Mouse (Mus musculus) ovary, adult 18-20 months (tissue): ENCODE data around the gene Kars.

Experiments used
- DNase-seq: peaks from one replicate; pipeline ENCODE4 v3.0.0; 2022; ENCODE audit warnings: low spot score, mixed read lengths

The Kars gene

DNA sequence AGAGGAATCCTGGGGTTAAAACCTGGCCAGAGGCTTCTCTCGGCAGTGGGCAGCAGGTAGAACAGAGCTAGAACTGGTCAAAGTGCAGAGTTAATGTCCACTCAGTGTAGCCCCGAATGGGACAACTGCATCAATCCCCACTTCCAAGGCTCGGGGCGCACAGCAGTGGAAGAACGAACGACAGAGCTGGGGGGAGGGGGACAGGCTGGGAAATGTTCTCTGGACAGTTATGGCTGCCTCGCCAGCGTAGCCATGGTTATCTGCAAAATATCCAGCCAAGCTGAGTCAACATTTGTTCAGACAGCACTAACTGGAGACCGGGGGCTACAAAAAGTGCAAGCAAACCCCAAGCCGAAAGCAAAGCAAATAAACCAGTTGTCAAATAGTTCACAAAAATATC is 33.0 kb downstream of the Kars start:
- DNase-seq = no peak

DNA sequence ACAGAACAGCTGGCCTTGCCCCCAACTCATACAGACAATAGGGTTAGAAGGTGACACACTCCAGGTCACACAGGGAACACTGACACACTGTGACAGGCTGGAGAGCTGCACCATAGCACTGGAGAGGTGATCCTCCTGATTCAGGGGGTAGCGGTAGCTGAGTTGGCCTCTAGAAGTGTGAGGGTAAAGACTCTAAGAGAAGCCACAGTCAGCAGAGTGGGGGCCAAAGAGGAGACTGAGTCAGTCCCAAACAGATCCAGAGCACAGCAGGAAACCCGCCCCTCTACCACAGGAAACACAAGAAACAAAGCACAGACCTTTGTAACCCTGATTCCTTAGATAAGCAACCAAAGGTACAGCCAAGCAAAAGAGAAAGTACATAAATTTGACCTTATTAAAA is 34.8 kb downstream of the Kars start:
- no peak for DNase-seq

GRCm38 (mm10) chr8:111975706-111976105 is 35.4 kb downstream of the Kars start:
- no peak for DNase-seq

DNA sequence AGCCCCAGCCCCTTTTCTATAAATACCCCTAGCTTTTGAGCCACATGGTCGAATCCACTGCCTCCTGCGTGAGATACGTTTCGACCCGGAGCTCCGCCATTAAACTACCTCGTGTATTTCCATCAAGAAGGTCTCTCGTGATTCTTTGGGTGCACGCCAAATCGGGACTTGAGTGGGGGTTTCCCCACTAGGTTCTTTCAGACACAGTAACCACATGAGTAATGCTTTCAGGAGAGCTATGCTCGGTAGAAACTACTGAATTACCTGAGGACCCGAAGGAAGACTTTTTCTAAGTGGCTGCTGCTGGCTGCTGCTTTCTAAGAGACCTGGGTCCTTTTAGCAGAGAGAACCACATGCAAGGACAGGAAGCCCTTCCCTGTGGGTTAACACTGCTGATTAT is 37.0 kb downstream of the Kars start:
- no peak for DNase-seq

DNA sequence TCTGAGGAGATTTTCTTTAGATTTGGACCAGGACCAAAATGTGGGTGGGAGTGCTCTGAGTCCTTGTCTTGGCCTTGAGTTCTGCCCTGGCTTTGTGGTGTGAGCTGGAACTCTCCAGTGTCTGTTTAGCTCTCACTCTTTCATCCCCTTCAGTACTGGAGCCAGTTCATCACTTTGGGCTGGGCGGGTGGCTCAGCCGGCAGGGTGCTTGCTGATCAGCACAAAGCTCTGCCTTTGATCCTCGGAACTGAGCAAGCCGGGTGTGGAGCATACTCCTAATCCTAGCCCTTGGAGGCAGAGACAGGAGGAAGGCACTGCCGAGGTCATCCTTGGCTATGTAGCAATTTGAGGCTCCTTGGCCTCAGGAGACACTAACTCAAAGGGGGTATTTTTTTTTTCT is 42.1 kb downstream of the Kars start:
- DNase-seq = peak; percentile 10

DNA sequence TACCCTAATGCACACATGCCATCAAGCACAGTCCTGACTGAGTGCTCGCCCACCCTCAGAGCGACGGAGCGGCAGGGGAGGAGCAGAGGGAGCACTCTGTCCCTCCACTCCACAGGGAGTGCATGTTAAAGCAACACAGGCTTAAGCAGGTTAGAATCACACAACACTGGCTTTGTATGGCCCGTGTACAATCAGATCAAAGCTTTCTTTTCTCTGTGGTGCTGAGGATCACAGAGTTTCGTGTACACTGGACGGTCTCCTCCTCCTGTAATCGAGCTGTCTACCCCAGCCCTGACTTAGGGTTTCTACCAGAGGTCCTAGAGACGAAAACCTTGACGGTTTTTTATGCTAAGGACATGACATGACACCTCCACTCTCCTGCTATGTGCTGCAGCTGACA is 42.6 kb downstream of the Kars start:
- no peak for DNase-seq

- DNase-seq = no peak
These were observed 43.8 kb downstream of the Kars start for GRCm38 (mm10) chr8:111967246-111967870.

- no peak for DNase-seq
These were observed 46.1 kb downstream of the Kars start for GRCm38 (mm10) chr8:111964849-111965561.

GRCm38 (mm10) chr8:111964351-111964750 is 46.8 kb downstream of the Kars start:
- no peak for DNase-seq

DNA sequence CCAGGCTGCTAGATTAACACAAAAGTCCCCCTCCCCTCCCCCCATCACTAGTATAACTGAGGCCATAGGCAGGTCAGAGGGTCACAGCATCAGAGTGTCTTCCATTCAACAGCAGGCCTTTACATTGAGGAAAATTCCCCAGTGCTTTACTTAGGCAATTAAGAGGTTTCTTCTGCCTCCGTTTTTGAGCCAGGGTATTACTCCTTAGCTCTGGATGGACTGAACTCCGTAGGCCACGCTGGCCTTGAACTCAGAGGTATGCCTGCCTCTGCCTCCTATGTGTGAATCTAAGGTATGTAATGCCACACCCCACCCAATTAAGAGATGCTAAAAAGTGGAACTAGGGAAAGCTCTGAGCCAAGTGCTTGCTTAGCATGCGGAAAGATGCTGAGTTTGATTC is 47.6 kb downstream of the Kars start:
- DNase-seq = no peak

DNA sequence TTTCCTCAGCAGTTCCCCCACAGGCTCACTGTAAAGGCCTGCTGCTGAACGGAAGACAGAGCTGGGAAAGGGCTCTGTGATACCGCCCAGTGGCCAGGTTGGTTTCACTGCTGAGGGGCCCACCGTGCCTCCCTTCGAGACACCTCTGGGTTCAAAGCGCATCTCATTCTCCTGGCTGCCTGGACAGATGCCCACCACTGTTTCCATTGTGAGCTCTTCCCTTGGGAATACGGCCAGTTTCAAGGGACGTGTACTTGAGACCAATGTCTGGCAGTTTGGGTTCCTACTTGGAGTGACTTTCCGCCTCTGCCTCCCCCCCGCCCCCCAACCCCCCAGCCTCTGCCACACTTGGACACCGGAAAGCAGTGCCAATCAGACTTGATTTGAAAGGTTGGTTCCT is 48.0 kb downstream of the Kars start:
- no peak for DNase-seq

GRCm38 (mm10) chr8:111962589-111962988 is 48.5 kb downstream of the Kars start:
- no peak for DNase-seq

DNA sequence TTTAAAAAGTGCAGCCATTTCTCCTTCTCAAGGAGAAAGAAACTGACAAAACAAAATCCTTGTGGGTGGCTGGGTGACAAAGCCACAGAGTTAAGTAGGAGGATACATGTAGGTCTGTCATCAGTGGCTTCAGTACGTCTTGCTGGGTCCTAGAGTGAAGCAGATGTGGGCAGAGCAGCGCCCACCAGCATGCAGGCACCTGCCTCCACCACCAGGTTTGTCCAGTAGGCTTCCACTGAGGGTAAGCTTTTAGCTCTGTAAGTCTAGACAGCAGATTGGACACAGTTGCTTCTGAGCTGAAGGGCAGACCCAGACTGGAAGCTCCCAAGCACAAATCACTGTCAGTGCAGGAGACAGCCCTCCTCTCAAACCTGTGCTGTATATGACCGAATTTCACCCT is 49.8 kb downstream of the Kars start:
- DNase-seq = no peak

GRCm38 (mm10) chr8:111960591-111961321 is 50.4 kb downstream of the Kars start:
- no peak for DNase-seq

DNA sequence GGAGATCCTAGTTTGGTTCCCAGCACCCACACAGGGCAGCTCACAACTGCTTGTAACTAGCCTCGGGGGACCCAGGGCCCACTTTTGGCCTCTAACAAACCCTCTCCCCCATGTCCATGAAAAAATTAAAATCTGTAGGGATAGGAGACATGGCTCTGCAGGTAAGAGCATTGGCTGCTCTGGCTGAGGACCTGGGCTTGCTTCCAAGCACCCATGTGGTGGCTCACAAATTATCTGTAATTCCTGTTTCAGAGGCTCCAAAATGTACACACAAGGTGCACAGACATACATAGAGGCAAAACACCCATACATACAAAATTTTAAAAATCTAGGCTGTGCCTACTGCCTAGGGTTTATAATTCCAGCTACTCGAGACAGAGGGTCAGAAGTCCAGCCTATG is 53.9 kb downstream of the Kars start:
- DNase-seq = no peak

DNA sequence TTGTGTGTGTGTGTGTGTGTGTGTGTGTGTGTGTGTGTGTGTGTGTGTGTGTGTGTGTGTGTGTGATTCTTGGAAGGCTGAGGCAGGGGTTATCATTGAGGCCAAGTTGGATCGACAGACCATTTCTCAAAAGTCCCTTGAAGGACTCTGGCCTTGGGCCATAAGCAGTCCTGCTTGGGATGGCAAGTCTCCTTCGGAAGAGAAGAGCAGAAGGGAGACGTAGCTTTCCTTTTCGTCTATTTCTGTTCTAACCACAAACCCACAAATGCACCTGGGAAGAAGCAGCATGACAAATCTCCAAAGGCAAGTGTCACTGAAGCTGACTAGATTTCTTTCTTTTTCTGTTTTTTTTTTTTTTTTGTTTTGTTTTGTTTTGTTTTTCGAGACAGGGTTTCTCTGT is 55.2 kb downstream of the Kars start:
- DNase-seq = no peak

- no peak for DNase-seq
These were observed 56.1 kb downstream of the Kars start for GRCm38 (mm10) chr8:111954844-111955594.

DNA sequence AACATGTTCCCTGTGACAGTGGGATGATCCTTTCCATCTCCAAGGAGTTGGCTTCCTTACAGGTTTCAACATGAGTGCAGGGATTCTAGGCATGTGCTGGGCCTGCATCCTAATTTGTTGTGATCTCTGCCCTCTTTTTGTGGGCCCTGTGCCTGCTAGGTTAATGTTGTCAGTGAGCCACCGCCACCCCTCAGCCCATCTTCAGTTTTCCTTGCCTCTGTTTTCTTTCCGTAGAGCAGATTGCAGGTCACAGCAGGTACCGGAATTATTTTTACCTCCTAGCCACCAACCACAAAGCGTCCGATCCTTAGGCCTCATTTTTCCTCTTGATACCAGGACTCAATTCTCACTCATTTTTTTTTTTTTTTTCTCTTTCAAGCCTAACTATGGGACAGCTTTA is 59.2 kb downstream of the Kars start:
- no peak for DNase-seq

DNA sequence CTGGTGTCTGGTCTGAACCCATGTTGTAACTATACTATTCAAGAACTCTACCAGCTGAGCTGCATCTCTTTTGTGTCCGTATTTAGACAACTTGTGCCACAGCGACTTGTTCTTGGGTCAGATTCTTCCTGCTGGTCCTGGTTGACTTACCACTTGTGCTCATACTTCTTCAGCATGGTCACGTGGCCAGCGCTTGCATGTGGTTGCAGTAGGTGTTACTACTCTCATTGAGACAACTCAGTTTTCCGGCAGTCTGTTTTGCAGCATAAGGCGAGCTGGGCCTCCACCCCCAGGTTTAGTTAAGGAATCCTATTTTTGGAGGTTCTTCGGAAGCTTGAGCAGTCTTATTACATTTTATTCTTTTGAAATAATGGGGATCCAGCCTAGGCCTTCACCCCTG is 59.8 kb downstream of the Kars start:
- DNase-seq = no peak

DNA sequence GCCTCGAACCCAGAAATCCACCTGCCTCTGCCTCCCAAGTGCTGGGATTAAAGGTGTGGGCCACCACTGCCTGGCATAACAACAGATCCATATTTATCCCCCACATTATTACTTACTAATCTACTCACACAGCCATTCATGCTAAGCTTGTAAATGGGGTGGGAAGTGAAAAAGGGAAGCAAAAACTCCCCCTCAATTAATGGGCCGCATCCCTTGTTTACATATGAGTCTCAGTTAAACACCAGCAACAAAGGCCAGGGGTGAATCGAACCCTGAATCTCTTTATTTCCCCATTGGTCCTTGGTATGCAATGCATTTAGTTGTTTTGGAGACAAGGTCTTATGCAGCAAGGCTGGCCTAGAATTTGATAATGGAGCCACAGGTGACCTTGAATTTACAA is 60.3 kb downstream of the Kars start:
- no peak for DNase-seq

- no peak for DNase-seq
These were observed 63.2 kb downstream of the Kars start for GRCm38 (mm10) chr8:111947954-111948353.

GRCm38 (mm10) chr8:111947144-111947543 is 64.0 kb downstream of the Kars start:
- no peak for DNase-seq

GRCm38 (mm10) chr8:111943544-111943943 is 67.6 kb downstream of the Kars start:
- no peak for DNase-seq
